Mouse (Mus musculus): ENCODE results near the gene Rora. TPM values are rescaled to one million over a fixed set of nuclear protein-coding genes. Genes with fewer than 3 reads are reported as not detected.

The Rora gene
- total RNA-seq, 4 experiments from 2014 or later = 24.7 to 30.8 (median 25.9) TPM

DNA sequence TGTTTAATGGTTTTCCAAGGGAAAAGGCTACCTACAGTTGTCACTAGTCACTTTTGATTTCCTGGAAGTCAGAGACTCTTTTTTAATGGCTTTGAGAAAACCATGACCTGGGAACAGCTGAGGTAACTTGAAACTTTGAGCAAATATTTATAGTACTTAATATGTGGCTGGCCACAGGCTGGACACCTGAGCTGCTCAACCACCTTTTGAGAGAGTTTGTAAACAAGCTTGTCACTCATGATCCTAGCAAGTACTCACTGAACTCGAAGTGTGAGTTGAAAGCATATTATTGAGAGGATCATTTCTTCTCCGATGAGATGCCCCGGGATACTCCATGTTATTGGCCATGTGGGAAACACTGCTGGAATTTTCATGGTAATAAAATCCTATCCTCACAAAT is 353.1 kb downstream of the Rora start:
- DNase-seq (ENCODE audit: low spot score) = no peak

DNA sequence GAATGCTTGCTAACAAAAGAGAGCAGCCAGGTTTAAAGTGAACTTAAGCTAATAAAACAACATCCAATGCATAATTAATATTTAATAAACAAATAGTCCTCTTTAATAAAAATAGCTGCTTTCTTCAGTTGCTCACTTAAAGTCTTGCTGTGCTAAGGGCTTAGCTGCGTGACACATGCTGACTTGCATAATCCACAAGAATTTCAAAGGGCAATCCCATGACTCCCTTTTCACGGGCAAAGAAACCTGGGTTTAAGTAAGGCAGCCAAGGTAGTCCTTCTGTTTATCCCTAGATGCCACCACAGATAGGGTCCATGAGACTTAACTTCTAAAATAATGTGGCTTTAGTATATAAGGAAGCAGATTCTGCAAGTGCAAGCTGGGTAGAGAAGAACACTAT is 355.1 kb downstream of the Rora start:
- no peak for DNase-seq (ENCODE audit: low spot score)

DNA sequence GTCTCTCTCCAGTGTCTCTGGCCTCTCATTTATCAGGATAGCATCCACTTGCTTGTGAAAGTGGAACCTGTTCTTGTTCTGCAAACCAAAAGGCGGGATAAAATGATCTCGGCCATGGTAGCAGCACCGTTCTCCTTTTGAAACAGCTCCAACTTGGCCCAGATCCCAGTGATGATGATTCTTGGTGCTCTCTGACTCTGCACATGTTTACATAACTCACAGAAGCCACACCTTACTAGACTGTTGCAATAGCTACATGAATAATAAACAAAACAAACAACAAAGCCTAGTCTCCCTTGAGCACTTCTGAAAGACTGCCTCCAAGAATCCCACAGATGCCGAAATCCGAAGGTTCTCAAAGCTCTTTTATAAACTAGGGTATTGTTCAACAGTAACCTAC is 357.3 kb downstream of the Rora start:
- peak; percentile 21 for DNase-seq (ENCODE audit: low spot score)

DNA sequence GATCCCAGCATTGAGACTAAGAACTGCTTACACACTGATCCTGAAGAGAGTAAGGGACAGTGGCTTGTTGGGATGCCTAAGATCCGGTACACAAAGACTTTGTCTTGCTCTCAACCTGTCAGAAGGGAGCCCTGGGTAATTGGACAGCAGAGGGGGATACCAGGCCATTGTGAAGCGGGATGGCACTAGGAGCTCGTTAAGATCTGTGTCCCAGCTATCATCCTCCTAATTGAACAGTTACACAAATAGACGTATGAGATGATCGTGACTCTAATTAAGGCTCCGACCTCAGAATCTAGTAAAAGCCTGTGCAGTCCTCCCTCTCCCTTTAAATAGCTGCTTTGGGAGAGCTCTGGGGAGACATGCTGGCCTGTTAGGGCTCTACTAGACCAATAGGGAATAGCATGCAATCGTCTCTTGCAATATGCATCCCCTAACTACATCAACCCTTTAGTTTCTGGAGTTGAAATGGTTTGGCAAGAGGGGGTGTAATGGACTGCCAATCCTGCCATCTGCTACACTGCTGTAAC is 359.7 kb downstream of the Rora start:
- no peak for DNase-seq (ENCODE audit: low spot score)

DNA sequence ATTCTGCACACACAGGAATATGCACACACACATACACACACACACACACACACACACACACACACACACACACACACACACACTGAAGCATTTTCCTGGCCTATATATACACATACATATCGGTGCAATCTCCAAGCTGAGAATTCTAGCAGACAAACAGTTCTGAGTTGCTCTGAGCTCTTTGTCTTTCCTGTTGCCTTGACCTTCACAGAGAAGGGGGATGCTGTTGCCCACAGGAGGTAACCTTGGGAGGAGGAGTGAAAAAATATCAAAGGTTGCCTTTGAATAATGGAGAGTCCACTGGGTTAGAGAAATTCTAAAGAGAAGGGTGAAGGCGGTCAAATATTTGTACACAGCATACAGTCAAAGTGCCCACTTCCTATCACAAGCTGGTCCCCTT is 360.6 kb downstream of the Rora start:
- DNase-seq (ENCODE audit: low spot score) = no peak

DNA sequence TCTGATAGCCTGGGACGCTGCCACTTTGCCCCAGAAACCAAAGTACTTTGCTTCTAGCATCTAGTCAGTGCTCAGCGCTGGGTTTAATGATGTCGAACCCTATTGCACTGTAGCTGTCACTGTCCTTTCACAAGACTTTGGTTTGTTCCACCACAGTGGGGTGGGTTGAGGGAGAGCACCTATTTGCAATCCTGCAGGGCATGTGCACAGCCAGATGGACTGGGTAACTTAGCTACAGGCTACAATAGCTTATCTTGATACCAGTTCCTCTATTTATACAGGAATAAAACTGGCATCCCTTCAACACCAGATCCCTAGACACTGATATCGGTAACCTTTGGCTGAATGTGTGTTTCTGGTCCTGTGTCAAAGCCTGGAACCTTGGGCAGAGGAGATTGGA is 366.8 kb downstream of the Rora start:
- no peak for DNase-seq (ENCODE audit: low spot score)

DNA sequence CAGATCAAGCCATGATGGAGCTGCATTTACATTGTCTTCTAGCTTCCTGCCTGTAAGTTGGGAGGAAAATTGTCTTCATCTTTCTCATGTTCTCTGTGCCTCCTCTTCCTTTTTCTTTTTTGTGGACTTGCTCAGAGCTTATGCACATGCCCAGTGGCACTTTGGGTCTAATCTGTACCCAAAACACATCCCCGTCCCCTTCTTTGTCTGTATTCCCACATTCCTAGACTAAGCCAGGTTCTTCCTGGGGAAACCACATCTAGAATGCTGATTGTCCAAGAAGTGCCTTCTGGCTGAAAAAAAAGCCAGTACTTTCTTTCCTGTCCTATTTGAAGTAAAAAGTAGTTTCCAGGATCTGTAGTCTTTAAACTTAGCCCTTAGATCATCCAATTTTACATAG is 367.9 kb downstream of the Rora start:
- DNase-seq (ENCODE audit: low spot score) = no peak

DNA sequence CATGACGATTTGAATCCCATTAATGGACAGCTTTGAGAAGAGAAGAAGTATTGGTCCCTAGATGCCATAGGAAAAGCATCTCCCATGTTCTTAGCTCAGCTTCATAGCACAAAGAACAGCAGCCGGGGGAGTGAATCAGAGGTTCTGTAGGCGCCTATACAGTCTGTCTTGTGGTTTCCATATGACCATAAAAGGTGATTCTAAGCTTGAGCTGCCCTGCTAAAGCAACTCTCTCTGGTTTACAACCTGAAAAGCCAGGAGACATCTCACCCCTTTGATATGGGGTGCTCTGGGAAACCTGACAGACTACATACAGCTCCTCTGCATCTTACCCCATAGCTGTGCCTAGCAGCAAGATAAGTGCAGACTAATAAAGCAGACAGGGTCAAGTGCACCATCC is 369.7 kb downstream of the Rora start:
- DNase-seq (ENCODE audit: low spot score) = no peak

DNA sequence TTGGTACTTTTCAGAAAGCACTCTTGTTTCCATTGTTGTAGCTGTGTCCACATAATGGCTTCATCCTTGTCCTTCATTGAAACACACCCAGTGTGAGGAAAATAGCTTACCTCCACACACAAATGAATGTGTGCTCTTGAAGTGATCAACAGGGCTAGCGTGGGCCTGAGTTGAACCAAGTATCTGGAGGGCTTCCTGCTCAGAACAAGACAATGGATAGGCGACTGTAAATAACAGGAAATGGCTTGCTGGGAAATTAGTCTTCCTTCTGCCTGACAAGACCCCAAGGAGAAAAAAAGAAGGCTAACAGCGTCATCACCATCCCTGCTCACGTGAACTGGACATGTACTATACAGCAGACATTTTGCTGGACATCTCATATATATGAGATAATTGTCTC is 374.6 kb downstream of the Rora start:
- no peak for DNase-seq (ENCODE audit: low spot score)

DNA sequence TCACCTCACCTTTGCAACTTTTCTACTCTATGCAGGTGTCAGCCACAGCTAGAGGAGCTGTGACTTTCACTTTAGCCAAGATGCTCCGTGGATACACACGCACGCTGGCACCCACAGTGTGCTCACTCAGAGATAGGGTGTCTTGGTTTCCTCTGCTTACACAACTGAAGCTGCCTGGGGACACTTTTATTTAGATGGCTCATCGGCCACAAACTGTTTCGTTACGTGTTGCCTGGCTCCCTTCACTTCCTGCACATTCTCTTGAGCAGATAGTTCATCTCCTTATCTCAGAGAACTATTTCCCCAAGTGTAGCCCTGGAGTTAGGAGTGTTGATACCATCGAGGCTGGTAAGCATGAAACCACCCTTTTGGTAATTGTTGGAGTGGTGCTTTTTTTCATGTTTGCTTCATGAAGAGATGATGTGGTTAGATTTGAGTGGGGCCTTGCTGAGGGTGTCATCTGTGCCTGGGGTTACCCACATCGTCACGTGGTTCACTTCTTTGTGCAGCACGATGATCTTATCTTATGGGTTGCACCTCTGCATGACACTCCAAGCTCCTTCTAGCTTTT is 380.8 kb downstream of the Rora start:
- no peak for DNase-seq (ENCODE audit: low spot score)

DNA sequence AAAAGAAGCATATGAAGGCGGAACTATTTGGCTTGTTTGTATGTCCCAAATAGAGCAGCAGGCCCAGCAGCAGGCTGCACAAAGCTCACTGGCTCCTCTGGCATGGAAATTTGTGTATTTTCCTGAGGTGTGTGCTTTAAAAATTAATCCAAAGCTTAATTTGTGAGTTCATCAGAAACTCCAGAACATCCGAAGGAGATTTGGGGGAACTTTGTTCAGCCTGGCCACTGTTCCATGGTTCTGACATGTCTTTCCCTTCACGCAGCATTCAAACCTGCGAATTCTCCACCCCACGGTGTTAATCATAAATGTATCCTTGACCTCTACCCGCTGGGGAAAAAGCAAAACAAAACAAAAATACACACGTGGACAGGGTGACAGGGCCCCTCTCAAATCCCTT is 381.9 kb downstream of the Rora start:
- no peak for DNase-seq (ENCODE audit: low spot score)

DNA sequence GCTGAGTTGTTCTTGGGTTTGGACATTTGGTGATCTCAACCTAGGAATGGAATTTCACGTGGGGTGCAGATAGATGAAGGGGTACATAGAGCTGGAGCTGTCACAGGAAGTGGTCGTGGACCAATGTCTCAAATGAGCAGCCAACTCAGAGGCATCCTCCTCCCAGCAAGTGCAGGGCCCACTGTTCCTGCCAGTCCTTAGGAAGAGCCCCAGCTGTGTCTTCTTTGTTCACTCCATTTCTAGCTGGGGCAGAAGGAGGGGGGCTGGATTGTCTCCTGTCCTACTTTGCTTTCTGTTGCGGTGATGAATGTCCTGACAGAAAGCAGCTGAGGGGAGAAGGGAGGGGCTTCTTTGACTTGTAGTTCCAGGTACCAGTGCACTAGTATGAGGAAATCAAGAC is 382.7 kb downstream of the Rora start:
- DNase-seq (ENCODE audit: low spot score) = no peak

DNA sequence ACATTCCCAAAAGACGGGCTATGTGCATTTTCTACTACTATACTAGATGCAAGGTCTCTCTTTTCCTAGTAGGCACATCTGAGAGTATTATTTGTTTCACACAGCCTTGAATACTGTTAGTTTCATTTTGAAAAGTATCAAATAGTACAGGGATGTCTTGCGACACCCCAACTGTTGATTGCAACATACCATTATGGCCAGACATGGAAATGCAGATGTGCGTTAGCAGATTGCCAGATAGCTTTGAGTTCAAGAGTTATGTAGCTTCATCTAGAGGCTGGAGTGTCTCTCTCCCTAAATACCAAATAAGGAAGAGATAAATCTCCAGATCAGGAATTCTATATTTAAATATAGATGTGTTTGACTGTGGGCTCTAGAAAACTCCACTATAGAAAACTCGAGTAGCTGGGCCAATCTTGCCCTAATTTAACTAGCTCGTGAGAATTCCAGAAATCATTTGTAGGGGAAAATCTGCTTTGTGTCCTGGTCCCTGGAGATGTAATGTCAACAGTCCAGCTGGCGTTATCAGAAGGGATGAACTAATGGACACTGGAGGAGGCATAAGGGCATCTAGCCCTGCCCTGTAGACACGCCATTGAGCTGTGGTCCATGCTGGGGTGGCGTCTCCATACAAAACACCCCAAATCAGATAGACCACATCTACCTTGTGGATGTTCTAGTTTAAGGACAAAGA is 390.5 kb downstream of the Rora start:
- DNase-seq (ENCODE audit: low spot score) = peak; percentile 50

DNA sequence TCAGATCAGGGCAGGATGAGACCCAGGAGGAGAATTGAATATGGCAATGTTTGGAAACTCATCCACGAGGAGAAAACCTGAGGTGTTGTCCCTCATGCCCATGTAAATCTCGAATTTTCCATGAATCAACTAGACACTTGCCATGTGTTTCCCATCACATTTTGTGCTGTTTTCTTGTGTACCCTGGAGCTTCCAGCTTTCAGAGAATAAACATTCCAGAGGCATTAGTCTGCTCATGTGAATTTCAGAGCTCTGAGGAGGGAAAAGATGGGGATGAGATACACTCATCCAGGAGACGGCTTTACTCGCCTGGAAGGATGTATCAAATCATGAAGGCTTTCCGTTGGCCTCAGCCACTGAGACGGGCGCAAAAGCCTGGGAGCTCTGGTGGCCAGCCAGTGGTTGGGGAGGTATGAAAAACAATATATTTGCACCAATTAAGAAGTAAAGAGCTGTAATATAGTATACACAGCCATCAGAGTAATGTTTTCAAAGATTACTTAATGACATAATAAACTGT is 391.1 kb downstream of the Rora start:
- DNase-seq (ENCODE audit: low spot score) = peak; percentile 43

DNA sequence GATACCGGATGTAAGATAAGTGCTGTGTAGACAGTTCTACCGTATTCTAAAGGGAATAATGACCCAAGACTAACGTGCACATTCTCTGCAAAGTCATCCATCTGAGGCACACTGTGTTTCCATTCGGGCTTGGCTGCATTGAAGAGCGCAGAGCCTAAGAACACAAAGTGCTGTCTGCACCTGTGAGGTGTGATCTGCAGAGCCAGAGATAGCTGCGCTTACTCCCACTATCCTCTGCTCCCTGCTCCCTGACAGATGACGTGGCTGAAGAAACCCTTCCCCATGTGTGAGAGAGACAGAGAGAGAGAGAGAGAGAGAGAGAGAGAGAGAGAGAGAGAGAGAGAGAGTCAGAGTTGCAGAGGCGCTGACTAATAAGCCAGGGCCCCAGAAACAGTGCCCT is 392.3 kb downstream of the Rora start:
- no peak for DNase-seq (ENCODE audit: low spot score)

DNA sequence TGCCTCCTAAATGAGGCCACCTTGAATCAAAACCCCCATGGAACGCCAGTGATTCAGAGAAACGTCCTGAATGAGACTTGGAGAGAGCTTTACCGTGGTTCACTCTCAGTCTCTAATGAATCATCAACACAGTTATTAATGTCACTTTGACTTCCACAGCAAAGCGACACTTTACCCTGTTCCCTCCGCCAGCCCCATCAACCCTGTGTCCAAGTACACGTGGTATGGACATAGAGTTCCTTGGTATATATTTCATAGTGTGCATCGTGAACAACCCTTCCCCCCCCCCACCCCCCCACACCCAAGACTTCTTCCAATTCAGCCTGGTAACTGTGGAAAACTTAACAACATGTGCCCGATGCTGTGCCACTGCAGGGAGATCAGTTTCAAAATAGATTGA is 397.3 kb downstream of the Rora start:
- DNase-seq (ENCODE audit: low spot score) = no peak

DNA sequence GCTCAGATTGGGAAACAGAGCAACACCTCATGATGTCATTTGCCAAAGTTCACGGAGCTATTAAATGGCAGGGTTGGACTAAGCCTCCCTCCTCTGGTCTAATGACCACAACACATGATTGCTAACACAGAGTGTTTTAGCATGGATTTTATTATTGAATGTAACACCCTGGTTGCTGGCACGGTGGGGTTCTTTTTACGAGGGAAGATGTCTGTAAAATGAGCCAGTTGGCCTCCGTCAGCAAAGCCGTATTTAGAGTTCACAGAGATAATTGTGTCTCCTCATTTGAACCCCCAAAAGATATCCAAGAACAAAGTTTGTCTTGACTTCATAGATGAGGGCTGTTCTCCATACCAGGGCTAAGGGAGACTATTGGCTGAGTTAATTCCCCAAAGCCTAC is 398.3 kb downstream of the Rora start:
- DNase-seq (ENCODE audit: low spot score) = no peak

DNA sequence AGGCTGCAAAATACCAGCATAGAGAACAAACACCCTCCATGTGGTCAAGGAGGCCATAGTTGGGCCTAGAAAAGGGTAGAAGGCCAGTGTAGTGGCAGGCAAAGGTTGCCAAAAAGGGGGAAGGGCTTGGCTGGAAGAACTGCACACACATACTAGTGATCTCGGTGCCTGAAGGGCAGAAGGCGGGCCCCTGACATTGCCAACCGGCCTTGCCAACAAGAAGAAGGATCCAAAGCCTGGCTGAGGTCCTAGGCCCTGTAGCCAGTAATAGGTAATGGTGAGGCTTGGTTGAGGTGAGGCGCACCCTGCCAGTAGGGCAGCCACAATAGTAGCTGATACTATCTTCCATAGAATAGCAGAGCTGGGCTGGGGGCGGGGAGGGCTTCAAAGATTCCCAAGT is 401.7 kb downstream of the Rora start:
- no peak for DNase-seq (ENCODE audit: low spot score)

DNA sequence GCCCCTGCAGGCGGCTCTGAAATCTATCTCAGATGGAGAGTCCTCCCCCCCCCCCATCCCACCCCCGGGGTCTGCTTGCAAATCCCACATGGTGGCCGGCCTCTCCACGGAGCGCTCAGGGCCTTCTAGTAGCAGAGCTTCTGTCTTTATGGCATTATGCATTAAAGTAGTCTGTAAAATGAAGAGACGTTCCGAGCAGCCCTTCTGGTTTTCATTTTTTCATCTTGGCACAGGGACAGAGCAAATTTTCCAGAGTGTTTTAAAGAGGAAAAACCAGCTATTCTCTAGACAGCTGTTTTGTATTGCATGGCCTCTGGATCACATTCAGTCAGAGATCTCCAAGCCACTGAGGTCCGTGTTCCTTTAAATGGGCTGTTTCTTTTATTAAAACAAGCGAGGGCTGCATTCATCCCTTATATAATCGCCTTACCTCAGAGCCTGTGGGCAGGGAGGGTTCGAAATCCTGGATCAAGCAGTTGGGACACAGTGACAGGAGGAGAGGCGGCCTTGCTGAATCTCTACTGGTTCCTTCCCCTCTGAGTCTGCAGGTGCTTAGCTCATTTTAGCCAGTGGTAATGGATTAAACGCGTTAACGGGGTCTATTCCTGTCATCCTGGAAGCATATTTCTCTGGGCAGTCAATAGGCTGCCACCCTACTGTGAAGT is 417.7 kb downstream of the Rora start:
- peak; percentile 35 for DNase-seq (ENCODE audit: low spot score)

DNA sequence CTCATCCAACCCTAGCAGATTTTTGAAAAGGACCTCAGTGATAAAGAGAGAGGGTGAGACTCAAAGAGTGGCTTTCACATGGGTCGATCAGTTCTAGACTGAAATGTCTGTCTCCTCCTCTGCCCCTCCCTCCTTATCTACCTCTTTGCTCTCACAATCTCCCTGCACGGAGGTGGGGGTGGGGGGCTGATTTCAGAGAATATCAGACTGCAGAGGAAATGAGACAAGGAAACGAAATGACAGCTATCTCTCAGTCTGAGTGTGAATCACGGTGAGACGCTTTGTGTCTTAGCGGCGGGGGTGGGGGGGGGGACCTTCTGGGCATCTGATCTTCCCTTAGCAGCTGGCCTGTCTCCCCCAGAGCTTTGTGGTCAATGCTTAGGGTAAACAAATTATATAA is 419.7 kb downstream of the Rora start:
- no peak for DNase-seq (ENCODE audit: low spot score)

DNA sequence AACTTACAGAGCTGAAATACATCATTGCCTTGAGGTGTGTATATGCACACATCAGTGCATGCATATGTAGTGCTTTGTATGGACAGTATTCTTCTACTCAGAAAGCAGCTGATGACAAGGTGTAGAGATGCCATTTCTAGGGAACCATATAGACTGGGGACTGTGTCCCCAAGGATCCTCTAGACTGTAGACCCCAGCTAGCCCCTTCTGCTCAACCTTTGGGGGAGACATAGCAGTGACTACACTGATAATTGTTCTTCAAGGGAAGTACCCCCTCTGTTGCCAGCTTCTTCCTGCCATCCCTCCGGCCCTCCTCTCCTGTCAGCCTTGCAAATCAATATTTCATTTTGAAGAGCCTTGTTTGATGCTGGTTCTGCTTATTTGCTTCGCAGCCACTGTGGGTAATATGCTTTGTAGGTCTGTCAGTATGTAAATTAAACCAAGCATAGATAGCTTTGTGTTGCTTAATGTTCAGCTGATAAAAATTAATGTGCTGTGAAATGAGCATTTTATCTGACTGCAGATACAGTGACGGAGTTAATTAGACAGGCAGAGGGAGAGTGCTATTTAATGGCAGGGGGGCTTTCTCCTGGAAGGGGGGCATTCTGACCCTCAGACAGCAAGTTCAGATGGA is 430.6 kb downstream of the Rora start:
- no peak for DNase-seq (ENCODE audit: low spot score)
